Mouse (Mus musculus): ENCODE results near the gene Syngr1.
"Not testable (repeated sequence)": the region's sequence is repeated elsewhere in the genome, so short reads cannot be mapped to it uniquely, and the experiment has no call there.

Gene Syngr1

DNA sequence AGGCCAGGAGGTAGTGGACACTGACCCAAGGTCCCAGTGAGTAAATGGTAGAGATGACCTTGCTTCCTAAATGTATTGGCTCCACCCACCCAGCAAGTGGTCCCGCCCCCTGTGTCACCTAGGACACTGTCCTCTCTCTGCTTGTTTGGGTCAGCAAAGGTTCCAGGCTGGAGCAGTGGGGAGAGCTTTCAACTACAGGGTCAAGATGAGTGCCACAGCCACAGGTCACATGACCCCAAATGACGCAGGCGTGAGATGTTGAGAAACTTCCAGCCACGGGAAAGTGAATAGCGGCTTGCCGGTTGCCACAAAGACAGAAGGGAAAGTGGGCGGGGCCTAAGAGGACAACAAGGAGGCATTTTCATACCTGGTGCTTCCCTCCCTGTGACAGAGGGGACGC, 26.0 kb downstream of the Syngr1 start:
- DNase-seq (ENCODE audit: low read depth) = peak; percentile 95

DNA sequence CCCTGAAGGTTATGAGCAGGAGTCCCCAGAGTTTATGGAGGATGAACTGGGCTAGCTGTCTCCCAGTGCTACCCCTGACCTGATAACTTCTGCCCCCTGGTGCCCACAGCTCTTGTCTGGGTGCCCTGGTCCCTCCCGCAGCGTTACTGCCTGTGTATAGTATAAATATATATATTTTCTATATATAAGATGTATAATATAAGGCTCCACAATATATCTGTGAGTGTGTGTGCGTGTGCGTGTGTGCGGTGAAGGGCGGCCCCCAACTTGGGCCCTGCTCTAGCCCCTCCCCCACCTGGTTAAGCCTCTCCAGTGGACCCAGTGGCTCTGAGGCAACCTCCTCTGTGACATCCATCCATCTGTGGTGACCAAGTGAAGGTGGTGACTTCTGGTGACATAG, 27.9 kb downstream of the Syngr1 start:
- DNase-seq (ENCODE audit: low read depth) = no peak

DNA sequence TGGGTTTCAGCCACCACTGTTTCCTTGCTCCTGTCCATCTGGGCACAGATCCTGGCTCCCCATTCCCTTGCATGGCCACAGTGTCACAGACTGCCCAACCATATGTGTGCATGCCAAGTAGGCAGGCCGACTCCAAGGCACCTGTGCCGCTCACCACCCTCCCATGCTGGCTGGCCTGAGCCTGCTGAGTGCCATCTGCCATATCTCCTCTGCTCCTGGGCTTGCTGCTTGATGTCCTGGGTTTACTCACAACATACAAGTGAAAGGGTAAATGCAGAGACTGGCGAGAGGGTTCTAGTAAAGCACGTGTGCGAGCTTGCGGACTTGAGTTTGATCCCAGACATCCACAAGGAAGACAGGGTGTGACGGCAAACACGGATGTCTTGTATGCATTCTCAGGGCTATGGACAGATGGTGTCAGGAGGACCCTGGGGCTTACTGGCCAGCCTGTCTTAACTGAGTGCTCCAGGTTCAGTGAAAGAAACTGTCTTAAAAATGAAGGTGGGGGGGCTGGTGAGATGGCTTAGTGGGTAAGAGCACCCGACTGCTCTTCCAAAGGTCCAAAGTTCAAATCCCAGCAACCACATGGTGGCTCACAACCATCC, 30.7 kb downstream of the Syngr1 start:
- DNase-seq (ENCODE audit: low read depth) = no peak

DNA sequence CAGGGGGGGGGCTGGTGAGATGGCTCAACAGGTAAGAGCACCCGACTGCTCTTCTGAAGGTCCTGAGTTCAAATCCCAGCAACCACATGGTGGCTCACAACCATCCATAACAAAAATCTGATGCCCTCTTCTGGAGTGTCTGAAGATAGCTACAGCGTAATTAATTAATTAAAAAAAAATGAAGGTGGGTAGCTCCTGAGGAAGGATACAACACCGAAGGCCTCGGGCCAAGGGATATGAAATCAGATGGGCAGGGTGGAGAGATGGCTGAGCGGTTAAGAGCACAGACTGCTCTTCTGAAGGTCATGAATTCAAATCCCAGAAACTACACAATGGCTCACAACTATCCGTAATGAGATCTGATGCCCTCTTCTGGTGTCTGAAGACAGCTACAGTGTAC, 31.3 kb downstream of the Syngr1 start:
- DNase-seq (ENCODE audit: low read depth) = not testable (repeated sequence)

DNA sequence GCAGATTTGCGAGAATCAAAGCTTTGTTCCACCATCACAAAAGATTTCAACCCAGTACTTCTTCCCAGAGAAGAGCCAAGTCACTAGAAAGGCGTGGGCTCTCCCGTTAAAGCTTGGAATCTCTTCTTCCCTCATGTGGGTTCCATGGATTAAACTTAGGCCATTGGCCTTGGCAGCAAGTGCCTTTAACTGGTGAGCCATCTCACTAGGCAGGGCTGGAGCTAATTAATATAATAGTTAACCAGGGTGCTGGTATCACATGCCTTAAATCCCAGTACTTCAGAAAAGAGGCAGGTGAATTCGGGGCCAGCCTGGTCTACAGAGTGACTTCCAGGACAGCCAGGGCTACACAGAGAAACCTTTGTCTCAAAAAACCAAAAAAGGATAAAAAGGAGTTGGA, 33.5 kb downstream of the Syngr1 start:
- DNase-seq (ENCODE audit: low read depth) = no peak

DNA sequence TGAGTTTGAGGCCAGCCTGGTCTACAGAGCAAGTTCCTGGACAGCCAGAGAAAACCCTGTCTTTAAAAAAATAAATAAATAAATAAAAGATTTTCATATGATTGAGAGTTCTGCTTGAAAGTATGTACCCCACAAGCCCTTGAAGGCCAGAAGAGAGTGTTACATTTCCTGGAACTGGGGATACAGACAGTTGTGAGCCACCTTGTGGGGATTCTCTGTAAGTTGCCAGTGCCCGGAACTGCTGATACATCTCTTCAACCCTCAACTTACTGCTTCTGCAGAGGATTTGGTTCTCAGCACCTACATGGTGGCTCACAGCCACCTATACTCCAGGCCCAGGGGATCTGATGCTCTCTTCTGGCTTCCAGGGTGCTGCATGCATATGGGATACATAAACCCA, 36.1 kb downstream of the Syngr1 start:
- DNase-seq (ENCODE audit: low read depth) = peak; percentile 81

DNA sequence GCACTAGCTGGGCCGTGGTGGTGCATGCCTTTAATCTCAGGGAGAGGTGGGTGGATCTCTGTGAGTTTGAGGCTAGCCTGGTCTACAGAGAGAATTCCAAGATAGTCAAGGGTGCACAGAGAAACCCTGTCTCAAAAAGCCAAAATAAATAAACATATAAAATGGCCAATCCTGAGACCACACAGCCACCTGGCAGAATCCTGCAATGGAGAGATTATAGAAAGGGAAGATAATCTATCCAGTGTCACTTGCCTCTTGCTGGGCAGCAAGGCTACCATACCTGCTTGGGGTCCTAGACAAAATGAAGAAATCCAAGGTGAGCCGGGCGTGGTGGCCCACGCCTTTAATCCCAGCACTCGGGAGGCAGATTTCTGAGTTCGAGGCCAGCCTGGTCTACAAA, 38.8 kb downstream of the Syngr1 start:
- DNase-seq (ENCODE audit: low read depth) = no peak

DNA sequence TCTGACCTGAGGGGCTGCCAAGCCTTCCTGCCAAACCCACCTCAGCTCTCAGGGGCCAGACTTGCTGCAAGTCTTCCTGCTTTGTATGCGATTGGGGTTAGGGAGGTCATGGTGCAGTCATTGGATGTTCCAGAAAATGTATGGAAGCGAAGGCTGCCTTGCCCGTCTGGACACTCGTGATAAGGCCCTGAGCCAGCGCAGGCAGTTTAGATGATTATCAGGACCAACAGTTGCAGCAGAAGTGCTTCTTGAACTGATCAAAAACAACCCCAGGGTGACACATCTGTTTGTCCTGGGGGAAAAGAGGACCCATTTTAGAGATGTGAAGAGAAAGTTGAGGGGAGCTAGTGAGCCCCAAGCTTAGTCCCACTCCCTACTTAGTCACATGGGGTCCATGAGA, 39.6 kb downstream of the Syngr1 start:
- DNase-seq (ENCODE audit: low read depth) = peak; percentile 90

DNA sequence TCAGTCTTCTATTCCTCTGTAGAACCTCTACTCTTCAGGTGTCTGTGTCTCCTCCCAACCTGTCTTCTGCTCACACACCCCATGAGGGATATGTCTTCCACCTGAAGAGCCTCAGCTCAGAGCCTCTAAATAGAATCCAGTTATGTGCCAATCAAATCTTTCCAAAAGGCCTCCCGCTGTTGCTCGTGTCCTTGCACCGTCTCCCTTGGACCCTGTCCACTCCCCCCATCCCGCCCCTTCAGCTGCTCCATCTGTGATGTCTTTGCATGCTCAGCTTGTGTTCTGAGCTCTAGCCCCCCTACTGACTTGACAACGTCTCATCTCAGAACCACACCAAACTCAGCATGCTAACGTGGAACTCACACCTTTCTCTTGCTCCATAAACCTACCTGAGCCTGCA, 40.3 kb downstream of the Syngr1 start:
- peak; percentile 24 for DNase-seq (ENCODE audit: low read depth)

DNA sequence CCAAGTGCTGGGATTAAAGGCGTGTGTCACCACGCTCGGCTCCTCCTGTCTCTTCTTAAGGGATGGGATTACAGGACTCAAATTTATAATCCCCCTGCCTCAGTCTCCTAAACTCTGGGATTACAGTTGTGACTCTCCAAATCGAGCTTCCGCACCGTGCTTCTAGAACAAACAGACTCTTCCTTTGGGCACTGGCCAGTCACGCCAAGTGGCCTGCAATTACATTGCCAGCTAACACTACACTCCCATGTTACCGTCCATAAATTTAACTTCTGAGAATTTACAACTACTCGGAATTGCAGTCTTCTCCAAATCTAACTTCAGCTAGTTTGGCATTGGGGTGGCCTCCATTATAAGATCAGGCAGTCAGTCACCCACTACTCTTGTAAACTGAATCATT, 41.3 kb downstream of the Syngr1 start:
- no peak for DNase-seq (ENCODE audit: low read depth)

DNA sequence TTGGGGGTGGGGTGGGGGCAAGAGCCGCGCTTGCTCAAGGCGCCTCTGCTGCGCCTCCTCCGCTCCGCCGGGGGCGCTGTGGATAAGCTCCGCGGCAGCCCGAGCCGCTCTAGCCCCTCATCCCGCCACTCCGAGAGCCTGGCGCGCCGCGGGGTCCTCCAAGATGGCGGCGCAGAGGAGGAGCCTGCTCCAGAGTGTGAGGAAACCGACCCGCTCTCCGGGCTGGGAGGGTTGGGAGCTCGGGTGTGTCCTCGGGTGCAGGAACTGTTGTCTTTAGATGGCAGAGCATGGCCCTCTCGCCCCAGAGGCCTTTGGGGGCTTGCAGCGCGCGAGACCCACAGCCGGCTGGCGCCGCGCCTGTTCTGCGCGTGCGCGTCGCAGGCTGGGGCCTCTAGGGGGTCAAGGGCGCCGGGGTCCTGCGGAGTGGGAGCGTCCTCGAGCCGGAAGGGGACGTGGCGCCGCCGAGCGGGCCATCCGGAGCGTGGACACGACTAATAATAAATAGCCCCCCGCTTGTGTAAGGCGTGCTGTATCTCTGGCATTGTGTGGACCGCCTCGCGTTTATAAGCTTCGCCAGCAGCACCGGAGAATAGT, 42.0 kb downstream of the Syngr1 start, which contains the start of gene Tab1:
TSS of gene Tab1 (plus strand) at position 135 of the 594 bp plus-strand sequence.
- DNase-seq (ENCODE audit: low read depth) = peak; percentile 97

DNA sequence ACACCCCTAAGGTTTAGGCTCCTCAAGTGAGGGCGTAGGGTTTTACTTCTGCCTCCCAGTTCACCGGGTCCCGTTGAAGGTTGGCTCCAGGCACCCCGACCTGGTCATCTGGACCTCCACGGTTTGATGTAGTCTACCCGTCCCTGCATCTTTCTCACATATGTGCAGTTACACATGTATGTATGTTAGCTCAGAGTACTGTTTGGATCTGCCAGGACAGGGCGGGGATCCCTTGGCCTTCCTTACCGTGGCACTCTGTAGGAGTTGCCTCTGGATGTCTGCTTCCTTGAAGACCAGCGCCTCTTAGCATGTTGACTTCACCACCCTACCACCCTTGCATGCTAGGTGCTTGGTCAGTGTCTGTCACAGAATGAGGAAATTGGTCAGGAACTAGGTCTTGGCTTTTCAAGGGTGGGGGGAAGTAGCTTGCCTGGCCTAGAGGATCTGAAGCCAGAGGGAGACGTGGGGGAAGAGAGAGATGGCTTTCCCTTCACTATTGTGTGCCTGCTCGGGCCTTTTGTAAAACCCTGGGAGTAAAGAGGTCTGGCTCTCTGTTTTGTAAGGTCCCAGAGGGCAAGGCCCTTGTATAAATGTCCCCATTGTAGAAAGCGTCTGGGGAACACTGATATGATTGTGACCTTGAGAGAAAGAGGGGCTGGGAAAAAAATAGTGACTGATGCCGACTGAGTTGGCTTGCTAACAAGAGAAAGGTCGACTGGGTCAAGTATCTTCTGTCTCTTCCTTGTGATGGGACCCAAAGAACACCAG, 42.7 kb downstream of the Syngr1 start:
- peak; percentile 83 for DNase-seq (ENCODE audit: low read depth)

DNA sequence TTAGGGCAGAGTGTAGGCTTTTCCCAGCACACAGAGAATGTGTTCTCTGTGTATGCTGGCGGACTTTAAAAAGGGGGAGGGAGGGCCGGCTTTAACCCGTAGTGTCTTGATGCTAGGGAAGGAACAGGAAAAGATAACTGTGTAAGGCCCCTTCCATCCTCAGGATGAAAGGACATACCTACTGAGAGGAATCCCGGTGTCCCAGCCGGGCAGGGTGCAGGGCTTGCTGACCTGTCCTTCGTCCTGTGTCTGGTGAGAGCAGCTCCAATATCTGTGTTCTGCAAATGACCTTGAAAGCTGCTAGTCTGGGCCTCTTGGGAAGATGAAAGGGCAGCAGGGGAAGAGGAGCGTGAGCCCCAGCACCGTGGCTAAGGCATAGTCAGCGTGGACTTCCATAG, 43.3 kb downstream of the Syngr1 start:
- DNase-seq (ENCODE audit: low read depth) = no peak

DNA sequence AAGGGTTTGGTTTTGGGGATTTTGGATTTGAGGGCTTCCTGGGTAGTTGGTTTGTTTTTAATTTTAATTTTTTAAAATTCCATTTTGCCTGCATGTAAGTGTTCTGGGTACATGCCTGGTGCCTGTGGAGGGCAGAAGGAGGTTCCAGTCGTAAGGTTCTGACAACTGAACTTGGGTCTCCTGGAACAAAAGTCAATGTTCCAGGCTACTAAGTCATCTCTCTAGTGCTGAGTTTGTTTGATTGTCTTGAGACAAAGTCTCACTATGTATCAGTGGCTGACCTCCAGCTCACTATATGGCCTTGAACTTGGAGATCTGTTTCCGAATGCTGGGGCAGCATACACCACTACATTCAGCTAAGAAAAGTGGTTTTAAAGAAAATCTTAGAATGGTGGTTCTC, 44.4 kb downstream of the Syngr1 start:
- no peak for DNase-seq (ENCODE audit: low read depth)

DNA sequence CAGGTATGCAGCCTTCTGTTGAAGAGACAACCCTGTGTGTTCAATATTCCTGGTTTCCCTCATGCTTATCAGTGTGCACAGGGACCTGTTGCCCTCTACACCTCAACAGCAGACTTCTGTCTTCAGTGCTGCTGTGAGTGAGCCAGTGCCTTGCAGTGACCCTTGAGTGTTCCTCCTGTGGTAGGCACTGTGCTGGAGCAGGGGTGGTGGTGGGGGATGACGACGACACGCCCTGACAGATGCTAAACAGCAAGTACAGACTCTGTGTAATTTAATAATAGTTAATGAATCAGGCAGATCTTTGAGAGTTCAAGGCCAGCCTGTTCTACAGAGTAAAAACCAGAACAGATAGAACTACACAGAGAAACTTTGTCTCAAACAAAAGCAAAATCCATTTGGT, 45.5 kb downstream of the Syngr1 start:
- no peak for DNase-seq (ENCODE audit: low read depth)

DNA sequence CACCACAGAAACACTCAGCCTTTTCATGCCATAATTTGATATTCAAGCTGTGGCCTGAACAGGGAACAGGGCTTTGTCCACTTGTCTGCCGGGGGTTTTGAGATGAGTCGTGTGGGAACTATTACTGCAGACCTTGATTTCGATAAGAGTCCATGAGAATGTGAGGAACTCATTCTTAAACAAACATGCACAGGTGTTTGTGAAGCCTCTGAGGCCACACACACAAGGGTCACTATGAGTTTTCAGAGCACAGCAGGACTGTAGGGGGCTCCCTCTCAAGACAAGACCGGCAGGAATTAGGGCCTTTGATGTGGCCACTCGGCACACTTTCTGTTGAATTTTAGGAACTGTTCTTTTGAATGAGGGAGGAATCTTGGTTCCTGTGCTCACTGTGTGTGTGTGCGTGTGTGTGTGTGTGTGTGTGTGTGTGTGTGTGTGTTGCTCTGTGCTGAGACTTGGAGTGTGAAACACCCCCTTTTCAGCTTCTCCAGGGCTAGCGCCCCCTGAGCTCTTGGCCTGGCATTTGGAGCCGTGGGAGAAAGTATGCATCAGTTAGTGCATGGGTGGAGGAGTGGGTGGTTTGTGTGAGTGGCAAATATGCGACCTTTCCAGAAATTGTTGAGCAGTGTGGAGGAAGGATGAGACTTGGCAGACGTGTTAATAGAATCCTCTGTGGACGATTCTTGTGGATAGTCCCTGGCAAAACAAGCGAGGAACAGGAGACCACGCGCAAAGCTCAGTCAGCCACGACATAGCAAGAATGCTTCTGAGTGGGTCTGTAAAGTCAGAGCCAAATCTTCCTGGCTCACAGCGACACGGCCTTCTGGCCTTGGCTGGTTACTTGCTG, 47.0 kb downstream of the Syngr1 start:
- DNase-seq (ENCODE audit: low read depth) = peak; percentile 34

DNA sequence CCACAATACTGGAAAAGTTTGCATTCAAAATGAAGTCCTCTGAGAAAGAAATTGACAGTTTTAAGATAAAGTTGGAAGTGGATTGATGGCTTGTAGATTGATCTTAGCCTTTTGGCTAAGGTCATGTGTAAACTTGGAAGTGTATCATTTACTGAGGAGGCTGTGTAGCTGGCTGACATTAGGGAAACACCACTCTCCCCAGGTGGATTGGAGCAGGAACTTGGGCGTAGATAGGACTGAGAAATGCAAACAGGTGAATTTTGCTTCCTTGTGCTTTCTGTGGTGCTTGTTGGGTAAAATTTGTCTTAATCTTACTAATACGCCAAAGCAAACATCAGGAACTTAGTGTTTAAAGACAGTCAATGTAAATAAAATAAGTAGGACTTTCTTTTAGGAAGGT, 49.2 kb downstream of the Syngr1 start:
- no peak for DNase-seq (ENCODE audit: low read depth)

DNA sequence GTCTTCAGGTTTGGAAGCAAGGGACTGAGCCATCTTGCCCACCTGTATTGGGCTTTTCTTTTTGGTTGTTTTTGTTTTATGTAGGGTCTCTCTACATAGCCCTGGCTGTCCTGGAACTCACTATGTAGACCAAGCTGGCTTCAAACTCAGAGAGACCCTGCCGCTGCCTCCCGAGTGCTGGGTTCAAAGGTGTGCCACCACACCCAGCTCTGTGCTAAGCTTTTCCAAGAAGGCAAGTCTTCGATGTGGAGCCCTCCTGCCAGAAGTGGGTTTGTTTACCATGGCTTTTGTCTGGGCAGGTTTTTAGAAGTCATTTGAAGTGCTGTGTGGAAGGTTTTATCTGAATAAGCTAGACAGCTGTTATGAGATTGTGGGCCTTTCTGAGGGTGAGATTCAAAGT, 49.7 kb downstream of the Syngr1 start:
- no peak for DNase-seq (ENCODE audit: low read depth)

DNA sequence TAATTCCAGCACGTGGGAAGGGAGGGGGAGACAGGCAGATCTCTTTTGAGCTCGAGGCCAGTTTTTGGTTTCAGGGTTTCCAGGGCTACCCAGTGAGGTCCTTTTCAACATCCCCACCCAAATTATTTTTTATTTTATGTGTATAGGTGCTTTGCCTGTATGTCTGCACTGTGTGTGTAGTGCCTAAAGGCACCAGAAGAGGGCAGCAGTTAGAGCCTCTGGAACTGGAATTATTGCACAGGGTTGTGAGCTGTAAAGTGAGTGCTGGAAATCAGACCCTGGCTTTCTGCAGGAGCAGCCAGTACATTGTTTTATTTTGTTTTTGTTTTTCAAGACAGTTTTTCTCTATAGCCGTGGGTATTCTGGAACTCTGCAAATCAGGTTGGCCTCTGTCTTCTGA, 51.0 kb downstream of the Syngr1 start:
- no peak for DNase-seq (ENCODE audit: low read depth)

DNA sequence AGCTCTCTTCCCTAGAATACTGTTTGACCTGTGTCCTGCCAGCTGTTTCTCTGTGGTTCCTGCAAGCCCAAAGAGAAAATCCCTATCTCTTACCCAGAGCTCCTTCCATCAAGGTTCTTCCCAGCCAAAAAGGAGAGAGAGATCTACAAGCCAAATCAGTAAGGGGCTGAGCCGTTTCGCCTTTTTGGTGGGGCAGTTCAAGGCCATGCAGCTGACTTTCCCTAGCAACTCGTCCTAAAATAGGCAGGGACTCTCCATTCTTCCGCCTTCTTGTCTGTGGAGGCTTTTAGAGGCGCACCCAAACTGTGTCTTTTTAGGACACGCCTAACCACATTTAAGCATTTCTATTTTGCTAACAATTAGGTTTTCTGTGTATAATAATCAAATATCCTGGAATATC, 52.6 kb downstream of the Syngr1 start:
- no peak for DNase-seq (ENCODE audit: low read depth)

DNA sequence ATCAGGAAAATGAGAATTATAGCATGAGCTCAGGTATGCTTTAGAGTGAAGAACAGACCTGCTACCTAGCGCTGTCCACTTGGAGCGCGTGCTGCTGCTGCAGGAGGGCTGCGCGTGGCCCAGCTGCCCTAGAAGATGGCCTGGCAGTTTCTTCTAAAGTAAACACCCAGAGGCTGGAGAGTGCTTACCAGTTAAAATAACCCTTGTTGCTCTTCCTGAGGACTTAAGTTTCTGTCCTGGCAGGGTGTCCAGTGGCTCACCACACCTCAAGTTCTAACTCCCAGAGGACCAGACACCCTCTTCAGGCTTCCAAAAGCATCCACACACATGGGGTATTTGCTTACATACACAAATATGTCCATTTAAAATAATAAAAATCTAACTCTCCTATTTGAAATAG, 54.3 kb downstream of the Syngr1 start:
- no peak for DNase-seq (ENCODE audit: low read depth)

DNA sequence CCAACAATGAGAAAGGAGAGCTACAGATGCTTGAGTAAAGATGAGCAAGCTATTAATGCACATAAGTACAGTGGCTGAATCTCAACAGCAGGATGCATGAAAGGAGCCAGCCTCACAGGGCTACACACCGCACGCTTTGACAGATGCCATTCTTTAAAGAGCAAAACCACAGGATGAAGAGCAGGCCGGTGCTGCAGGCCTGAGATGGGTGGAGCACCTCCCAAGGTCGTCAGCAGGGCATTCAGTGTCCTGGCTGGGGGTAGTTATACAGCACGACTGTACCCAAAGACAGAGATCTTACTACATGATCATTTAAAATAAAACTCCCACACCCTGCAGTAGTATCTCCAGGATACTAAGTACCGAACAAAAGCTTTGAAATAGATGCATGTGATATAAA, 55.0 kb downstream of the Syngr1 start:
- DNase-seq (ENCODE audit: low read depth) = no peak

DNA sequence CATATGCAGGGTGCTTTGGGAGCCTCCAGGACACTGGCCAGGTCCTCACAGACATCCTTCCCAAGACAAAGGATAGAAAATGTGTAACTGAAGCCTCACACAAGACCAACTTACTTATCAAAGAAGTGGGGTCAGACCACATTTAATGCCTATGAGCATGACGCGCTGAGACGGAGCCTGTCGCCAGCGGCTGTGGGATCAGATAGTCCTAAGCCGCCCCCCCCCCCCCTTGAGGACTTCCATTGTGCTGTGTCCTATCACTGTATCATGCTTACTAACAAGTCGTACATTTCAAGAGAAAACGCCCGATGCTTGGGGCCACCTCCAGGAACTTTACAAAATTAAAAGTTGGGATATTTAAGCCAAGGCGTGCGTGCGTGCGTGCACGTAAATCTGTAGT, 56.0 kb downstream of the Syngr1 start:
- no peak for DNase-seq (ENCODE audit: low read depth)
